Mouse (Mus musculus) liver, embryonic 11.5 days (tissue): ENCODE measurements around the gene Kcng4. TPM values are rescaled to one million over a fixed set of nuclear protein-coding genes. Genes with fewer than 3 reads are reported as not detected.

Source experiments
- ATAC-seq: fragments of 200-750 bp; cut with Nextera tagmentation; replicated peaks from 2 replicates; pipeline ENCODE4 v1.8.0; 2017; ENCODE audit warnings: moderate number of reproducible peaks, mild to moderate bottlenecking, moderate TSS enrichment, moderate library complexity; ENCODE audit not compliant: low FRiP score
- DNase-seq: peaks from one replicate; pipeline ENCODE4 v3.0.0-alpha.2; 2017; ENCODE audit warnings: low spot score
- H3K27ac ChIP-seq: fragments of 300-500 bp; sonication (generic); 2 replicates; pipeline ENCODE4 v1.5.1; 2014; ENCODE audit warnings: mild to moderate bottlenecking, low read depth, low read length, control low read depth
- H3K27me3 ChIP-seq: fragments of 300-500 bp; sonication (generic); replicated peaks from 2 replicates; pipeline ENCODE4 v1.6.1; 2014; ENCODE audit warnings: low read length, mixed read lengths; ENCODE audit not compliant: control insufficient read depth, insufficient read depth
- H3K36me3 ChIP-seq: fragments of 300-500 bp; sonication (generic); 2 replicates; pipeline ENCODE4 v1.6.1; 2014; ENCODE audit warnings: mild to moderate bottlenecking, low read length, moderate library complexity, mixed read lengths; ENCODE audit not compliant: control insufficient read depth, insufficient read depth
- H3K4me1 ChIP-seq: fragments of 300-500 bp; sonication (generic); replicated peaks from 2 replicates; pipeline ENCODE4 v1.6.1; 2014; ENCODE audit warnings: low read length, mixed read lengths; ENCODE audit not compliant: control insufficient read depth, insufficient read depth
- H3K4me2 ChIP-seq: fragments of 300-500 bp; sonication (generic); 2 replicates; pipeline ENCODE4 v1.6.1; 2014; ENCODE audit warnings: mild to moderate bottlenecking, control low read depth, moderate library complexity
- H3K4me3 ChIP-seq: fragments of 300-500 bp; sonication (generic); 2 replicates; pipeline ENCODE4 v1.5.1; 2014; ENCODE audit warnings: low read depth, low read length, control low read depth
- H3K9ac ChIP-seq: fragments of 300-500 bp; sonication (generic); 2 replicates; pipeline ENCODE4 v1.6.1; 2014; ENCODE audit warnings: low read depth, low read length, control low read depth
- H3K9me3 ChIP-seq: fragments of 300-500 bp; sonication (generic); 2 replicates; pipeline ENCODE4 v1.6.1; 2016; ENCODE audit warnings: low read length, inconsistent platforms, mixed read lengths; ENCODE audit not compliant: control insufficient read depth
- WGBS: fragments of 180-500 bp; shearing (Covaris S2); extraction: QIAGEN DNeasy Blood & Tissue Kit; methylation state at CpG from one replicate; pipeline ENCODE4 v1.1.7; 2014; 5-methylcytosine and 5-hydroxymethylcytosine counted together
- polyA plus RNA-seq: library from polyadenylated mRNA; unstranded; fragments of >200 nt; fragmentation: Nextera tagmentation; extraction: Ambion mirVana; gene quantifications from 2 replicates; pipeline ENCODE4 v1.2.1, GENCODE M21; 2014

Gene Kcng4
- polyA plus RNA-seq, 1 experiment from 2014 or later, result not detected

- Histone ChIP-seq H3K27ac (no peak overlapping the region), H3K4me2 (no peak overlapping the region), H3K36me3 (no peaks in the 10 kb centered on the region), H3K4me1 (peaks cover 7% of the 10 kb centered on the region; the same call in 1 of the 2 replicates), H3K9me3 (no peaks in the 10 kb centered on the region), H3K27me3 (no peaks in the 10 kb centered on the region), H3K4me3 (no peak overlapping the region), H3K9ac (no peak overlapping the region)
- DNase-seq, result no peak
- no peak for ATAC-seq
- 37% methylated on average over 10 of the region's 10 CpGs for WGBS
Observed at GRCm38 (mm10) chr8:119588844-119589243, 46.6 kb downstream of the Kcng4 start.

- Histone ChIP-seq H3K27me3 (no peaks in the 10 kb centered on the region), H3K4me3 (no peak overlapping the region), H3K9me3 (no peaks in the 10 kb centered on the region), H3K36me3 (no peaks in the 10 kb centered on the region), H3K9ac (no peak overlapping the region), H3K4me2 (no peak overlapping the region), H3K27ac (no peak overlapping the region), H3K4me1 (peaks cover 7% of the 10 kb centered on the region; the same call in 1 of the 2 replicates)
- ATAC-seq (no peak), DNase-seq (no peak)
- WGBS, result 73% methylated on average over 4 of the region's 4 CpGs
Observed at GRCm38 (mm10) chr8:119588321-119588720, 47.2 kb downstream of the Kcng4 start.

GRCm38 (mm10) chr8:119585901-119586300 lies 49.6 kb downstream of the Kcng4 start:
- no peak for DNase-seq
- 0 out of 2 replicates have a peak, but pooled peaks have one; percentile 37 for ATAC-seq
- Histone ChIP-seq H3K27me3 (no peaks in the 10 kb centered on the region), H3K9me3 (no peaks in the 10 kb centered on the region), H3K27ac (no peak overlapping the region), H3K36me3 (no peaks in the 10 kb centered on the region), H3K4me1 (peaks cover 19% of the 10 kb centered on the region), H3K4me2 (peak overlapping the region; percentile 61), H3K9ac (0 out of 2 replicates have a peak overlapping the region, but pooled peaks have one; percentile 17), H3K4me3 (peak overlapping the region; percentile 31)
- WGBS, result 26% methylated on average over 24 of the region's 24 CpGs

GRCm38 (mm10) chr8:119580441-119581161 lies 54.9 kb downstream of the Kcng4 start:
- 55% methylated on average over 5 of the region's 5 CpGs for WGBS
- peak; percentile 83 for ATAC-seq
- Histone ChIP-seq H3K9me3 (no peaks in the 10 kb centered on the region), H3K36me3 (no peaks in the 10 kb centered on the region), H3K27me3 (no peaks in the 10 kb centered on the region), H3K4me2 (peak overlapping the region; percentile 43), H3K9ac (peak overlapping the region; percentile 0; the same call in 1 of the 2 replicates), H3K4me3 (no peak overlapping the region), H3K4me1 (peaks cover 30% of the 10 kb centered on the region), H3K27ac (peak overlapping the region; percentile 68)
- DNase-seq, result no peak

GRCm38 (mm10) chr8:119579096-119579495 lies 56.4 kb downstream of the Kcng4 start:
- Histone ChIP-seq H3K4me1 (peaks cover 32% of the 10 kb centered on the region), H3K4me3 (no peak overlapping the region), H3K27me3 (no peaks in the 10 kb centered on the region), H3K27ac (no peak overlapping the region), H3K36me3 (no peaks in the 10 kb centered on the region), H3K9me3 (no peaks in the 10 kb centered on the region), H3K4me2 (no peak overlapping the region), H3K9ac (no peak overlapping the region)
- DNase-seq (no peak), ATAC-seq (no peak)
- WGBS, result 49% methylated on average over 13 of the region's 13 CpGs

GRCm38 (mm10) chr8:119575366-119575726 lies 60.1 kb downstream of the Kcng4 start:
- H3K27ac ChIP-seq, result no peak overlapping the region
- no peaks in the 10 kb centered on the region for H3K9me3 ChIP-seq
- 1% methylated on average over 16 of the region's 16 CpGs for WGBS
- H3K9ac ChIP-seq, result peak overlapping the region; percentile 82
- H3K36me3 ChIP-seq, result no peaks in the 10 kb centered on the region
- peak overlapping the region; percentile 99 for H3K4me2 ChIP-seq
- DNase-seq (no peak), ATAC-seq (no peak)
- peak overlapping the region; percentile 88 for H3K4me3 ChIP-seq
- H3K4me1 ChIP-seq, result peaks cover 34% of the 10 kb centered on the region
- H3K27me3 ChIP-seq, result no peaks in the 10 kb centered on the region

GRCm38 (mm10) chr8:119574437-119575365 lies 60.8 kb downstream of the Kcng4 start, which contains the start of the genes Hsdl1 and Dnaaf1:
Gene Hsdl1 (minus strand): TSS chr8:119575183.
Gene Dnaaf1 (plus strand): TSS chr8:119575235.
- Histone ChIP-seq H3K4me1 (peaks cover 27% of the 10 kb centered on the region), H3K27me3 (no peaks in the 10 kb centered on the region), H3K36me3 (no peaks in the 10 kb centered on the region), H3K9me3 (no peaks in the 10 kb centered on the region), H3K9ac (peak within 1 kb of the TSS; percentile 82), H3K4me3 (peak within 1 kb of the TSS; percentile 88), H3K27ac (peak within 1 kb of the TSS; percentile 72), H3K4me2 (peak within 1 kb of the TSS; percentile 99)
- peak; percentile 96 for DNase-seq
- ATAC-seq, result peak; percentile 86
- under 1% methylated on average over 86 of the region's 97 CpGs for WGBS
